Mouse (Mus musculus) CD4-positive helper T cell, adult 2 months (primary cell): ENCODE results near the gene Klf8.

Experiments used
- DNase-seq: peaks from one replicate; pipeline ENCODE4 v3.0.0-alpha.2; 2012; ENCODE audit warnings: low read depth, missing footprints, low spot score

Gene Klf8

GRCm38 (mm10) chrX:153439573-153439972 lies 202.3 kb downstream of the Klf8 start:
- no peak for DNase-seq

GRCm38 (mm10) chrX:153440018-153440417 lies 202.8 kb downstream of the Klf8 start:
- DNase-seq = no peak
